Mouse (Mus musculus): Measurements from ENCODE around the gene Gm21954. TPM values are rescaled to one million over a fixed set of nuclear protein-coding genes. Genes with fewer than 3 reads are reported as not detected.

The Gm21954 gene
- polyA plus RNA-seq, 1 experiment from 2014 or later: not detected

DNA sequence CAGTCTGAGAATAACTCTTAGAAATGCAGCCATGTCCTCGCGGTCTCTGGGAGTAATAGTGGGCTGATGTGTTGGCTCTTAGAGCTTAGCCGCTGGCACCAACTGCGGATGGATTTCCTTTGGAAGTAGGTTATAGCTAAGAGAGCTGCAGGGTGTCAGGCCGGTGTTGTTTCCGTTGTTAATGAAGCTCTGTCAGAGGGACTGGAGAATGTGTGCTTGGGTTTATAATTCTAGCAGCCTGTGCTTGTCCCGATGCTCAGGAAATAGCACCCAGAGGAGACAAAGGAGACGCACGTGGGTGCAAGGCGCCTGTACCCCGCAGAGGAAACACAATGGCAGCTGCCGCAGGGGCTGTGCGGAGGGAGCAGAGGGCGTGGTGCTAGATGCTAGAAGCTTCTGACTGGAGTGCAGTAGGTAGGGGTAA lies 56.5 kb downstream of the Gm21954 start:
- Histone ChIP-seq H3K4me3 (replicated peaks) (no peak overlapping the region), H3K4me2 (peak overlapping the region; percentile 51), H3K36me3 (no peaks in the 10 kb centered on the region), H3K27ac (replicated peaks) (peak overlapping the region; percentile 90), H3K9ac (replicated peaks) (peak overlapping the region; percentile 41), H3K9me3 (replicated peaks) (no peaks in the 10 kb centered on the region), H3K4me1 (peaks cover 32% of the 10 kb centered on the region), H3K27me3 (replicated peaks) (no peaks in the 10 kb centered on the region)
- peak; percentile 77 for ATAC-seq (ENCODE audit: low FRiP score)
- 6% methylated on average over 14 of the region's 14 CpGs for WGBS

Other genes starting within 250 kb of the Gm21954 start
- gene Dclk1, start 229.8 kb downstream of the Gm21954 start, polyA plus RNA-seq (2015; fragmentation: Nextera tagmentation; extraction: Ambion mirVana): 189 and 232 TPM in 2 replicates

Data from neural tube, embryonic 15.5 days (tissue).